In the genomic region with DNA sequence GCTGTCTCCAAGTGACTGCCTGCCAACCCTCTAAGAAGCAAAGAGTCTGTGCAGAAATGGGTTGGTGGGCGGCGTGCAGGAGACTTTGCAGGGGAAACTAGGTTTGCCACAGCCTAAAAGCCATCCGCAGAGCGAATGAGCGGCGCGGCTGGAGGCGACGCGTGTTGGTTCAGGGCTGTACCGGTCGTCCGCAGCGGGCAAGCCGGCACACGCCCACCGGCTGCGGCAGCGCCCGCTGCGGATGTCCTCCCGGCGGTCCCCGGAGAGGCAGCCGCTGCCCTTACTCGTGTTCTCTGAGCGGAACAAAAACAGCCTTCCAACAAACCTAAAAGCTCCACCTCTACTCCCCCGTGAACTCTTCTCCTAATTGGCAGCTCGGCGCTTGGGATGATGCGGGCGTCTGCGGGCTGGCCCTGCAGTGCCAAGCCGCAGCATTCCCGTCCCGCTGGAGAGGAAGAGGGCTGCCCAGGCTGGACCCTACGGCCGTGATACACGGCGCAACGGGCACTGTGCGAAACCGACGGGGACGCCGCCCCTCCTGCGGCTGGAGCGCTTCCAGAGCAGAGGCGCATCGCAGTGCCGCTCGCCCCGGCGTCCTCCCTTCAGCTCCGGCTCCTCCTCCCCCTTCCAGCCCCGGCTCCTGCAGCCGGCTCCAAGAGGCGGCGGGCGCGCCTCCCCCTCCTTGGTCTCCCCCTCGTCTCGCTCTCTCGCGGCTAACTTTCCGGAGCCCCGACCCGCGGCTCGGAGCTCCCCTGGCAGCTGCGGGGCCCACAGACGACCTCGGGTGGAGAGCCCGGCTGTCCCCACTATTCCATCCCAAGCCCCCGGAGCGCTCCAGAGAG, we compare ENCODE assay signal across 7 mouse cellular contexts. TPM values are rescaled to one million over a fixed set of nuclear protein-coding genes. Genes with fewer than 3 reads are reported as not detected.
DNase-seq lines count a peak whose midpoint lies in the region; ATAC-seq lines count a peak whose summit lies in the region.

Scn4b (plus strand) TSS at position 205 of the 842 bp plus-strand sequence.

- H3K9me3 ChIP-seq in embryonic facial prominence, embryonic 13.5 days = no peaks in the 10 kb centered on the region
- H3K9me3 ChIP-seq in heart, embryonic 14.5 days (ENCODE audit: control insufficient read depth, low read length) = no peaks in the 10 kb centered on the region
- no peaks in the 10 kb centered on the region for H3K9me3 ChIP-seq in stomach, embryonic 15.5 days

- under 1% methylated on average over 76 of the region's 76 CpGs for WGBS in embryonic facial prominence, embryonic 13.5 days
- under 1% methylated on average over 74 of the region's 76 CpGs for WGBS in heart, embryonic 14.5 days
- under 1% methylated on average over 74 of the region's 76 CpGs for WGBS in stomach, embryonic 15.5 days

- no peaks in the 10 kb centered on the region for H3K36me3 ChIP-seq in embryonic facial prominence, embryonic 13.5 days
- no peaks in the 10 kb centered on the region for H3K36me3 ChIP-seq in heart, embryonic 14.5 days (ENCODE audit: control insufficient read depth, insufficient read depth, low read length)
- no peaks in the 10 kb centered on the region for H3K36me3 ChIP-seq in stomach, embryonic 15.5 days

- no peak within 1 kb of the TSS for H3K27ac ChIP-seq in embryonic facial prominence, embryonic 13.5 days
- no peak within 1 kb of the TSS for H3K27ac ChIP-seq in heart, embryonic 14.5 days (replicated peaks in 1 of 2; ENCODE audit: control insufficient read depth in 1 of 2, insufficient read depth in 1 of 2, low read depth in 2 of 2, low read length in 2 of 2)
- no peak within 1 kb of the TSS for H3K27ac ChIP-seq in stomach, embryonic 15.5 days

- peak within 1 kb of the TSS; percentile 95 for H3K4me2 ChIP-seq in embryonic facial prominence, embryonic 13.5 days
- peak within 1 kb of the TSS; percentile 97 for H3K4me2 ChIP-seq in heart, embryonic 14.5 days (ENCODE audit: low read length)
- H3K4me2 ChIP-seq in stomach, embryonic 15.5 days = peak within 1 kb of the TSS; percentile 98

- H3K4me1 ChIP-seq in embryonic facial prominence, embryonic 13.5 days = peaks cover 35% of the 10 kb centered on the region
- peaks cover 9 to 27% of the 10 kb centered on the region in 2 experiments for H3K4me1 ChIP-seq in heart, embryonic 14.5 days (ENCODE audit: control insufficient read depth in 2 of 2, insufficient read depth in 2 of 2, low read length in 2 of 2)
- H3K4me1 ChIP-seq in stomach, embryonic 15.5 days = peaks cover 18% of the 10 kb centered on the region

- peak; percentile 32 for DNase-seq in urinary bladder, adult 2 months (ENCODE audit: low spot score)
- no peak for DNase-seq in urinary bladder, postnatal 10 days (ENCODE audit: low spot score)
- DNase-seq in kidney, postnatal 36 days = peak; percentile 43 to 68
- peak; percentile 7 for DNase-seq in lung, postnatal 36 days

- ATAC-seq in embryonic facial prominence, embryonic 13.5 days (ENCODE audit: insufficient number of reproducible peaks, insufficient read depth, low FRiP score, low TSS enrichment, low read depth) = no peak
- ATAC-seq in heart, embryonic 14.5 days (ENCODE audit: insufficient number of reproducible peaks, insufficient read depth, low FRiP score, low read depth) = 0 out of 2 replicates have a peak, but pooled peaks have one; percentile 6
- no peak for ATAC-seq in stomach, embryonic 15.5 days (ENCODE audit: insufficient read depth, low FRiP score, low read depth)

- H3K4me3 ChIP-seq in embryonic facial prominence, embryonic 13.5 days = peak within 1 kb of the TSS; percentile 58
- peak within 1 kb of the TSS; percentile 54 to 56 for H3K4me3 ChIP-seq in heart, embryonic 14.5 days (ENCODE audit: control insufficient read depth in 1 of 2, insufficient read depth in 1 of 2, low read depth in 1 of 2, low read length in 2 of 2)
- peak within 1 kb of the TSS; percentile 52 for H3K4me3 ChIP-seq in stomach, embryonic 15.5 days (replicated peaks)

- peaks cover 96% of the 10 kb centered on the region for H3K27me3 ChIP-seq in embryonic facial prominence, embryonic 13.5 days
- peaks cover 75% of the 10 kb centered on the region for H3K27me3 ChIP-seq in heart, embryonic 14.5 days (ENCODE audit: control insufficient read depth, insufficient read depth, low read length)
- peaks cover 66% of the 10 kb centered on the region for H3K27me3 ChIP-seq in stomach, embryonic 15.5 days (replicated peaks)

- H3K9ac ChIP-seq in embryonic facial prominence, embryonic 13.5 days = peak within 1 kb of the TSS; percentile 64
- peak within 1 kb of the TSS; percentile 66 for H3K9ac ChIP-seq in heart, embryonic 14.5 days (ENCODE audit: low read length)
- H3K9ac ChIP-seq in stomach, embryonic 15.5 days = 0 out of 2 replicates have a peak within 1 kb of the TSS, but pooled peaks have one; percentile 19

RNA-seq across cellular contexts. Expression of gene Scn4b, which starts in this region (rescaled TPM):
- polyA plus RNA-seq in urinary bladder, adult 2 months (2012; rRNA removed) = 0.98 and 1.3 TPM in 2 replicates
- 0.24 and 0.66 TPM in 2 replicates for polyA plus RNA-seq in embryonic facial prominence, embryonic 13.5 days (2015; fragmentation: Nextera tagmentation; extraction: Ambion mirVana)
- polyA plus RNA-seq in heart, embryonic 14.5 days (2014; fragmentation: Nextera tagmentation; extraction: Ambion mirVana) = 0.11 TPM in 1 of 2 replicates, not detected in the other
- polyA plus RNA-seq in stomach, embryonic 15.5 days (2015; fragmentation: Nextera tagmentation; extraction: Ambion mirVana) = 0.27 and 0.34 TPM in 2 replicates

Comparison
In these comparisons a context has a peak if more than half of its experiments do, and no peak if none do; other contexts are left out.
1. Peak in ATAC-seq, H3K4me3 ChIP-seq, H3K9ac ChIP-seq and H3K4me2 ChIP-seq in heart, embryonic 14.5 days; RNA of the gene not detected or under 1 TPM.